Mouse (Mus musculus) megakaryocyte-erythroid progenitor cell, adult 5-6 weeks (primary cell): ENCODE data around the gene Stx6. TPM values are rescaled to one million over a fixed set of nuclear protein-coding genes. Genes with fewer than 3 reads are reported as not detected.

Experiments used
- ATAC-seq: replicated peaks from 2 replicates; pipeline ENCODE4 v1.8.0; 2016; ENCODE audit warnings: mild to moderate bottlenecking, inconsistent platforms; ENCODE audit not compliant: severe bottlenecking, poor library complexity, low FRiP score, low TSS enrichment
- total RNA-seq, 2 experiments: library from RNA; stranded (forward) in 1 of 2; stranded (reverse) in 1 of 2; fragments of 200-1000, 215-1000 nt in 1 of 2; fragments of >200 nt in 1 of 2; fragmentation: Nextera tagmentation in 1 of 2; gene quantifications; 2 replicates each; pipeline ENCODE4 v1.2.3; 2014 to 2017

Stx6 gene
- 12.2 and 24.8 TPM in 2 replicates for total RNA-seq (2014; fragmentation: Nextera tagmentation)
- total RNA-seq (2017): 19.6 and 30.9 TPM in 2 replicates

DNA sequence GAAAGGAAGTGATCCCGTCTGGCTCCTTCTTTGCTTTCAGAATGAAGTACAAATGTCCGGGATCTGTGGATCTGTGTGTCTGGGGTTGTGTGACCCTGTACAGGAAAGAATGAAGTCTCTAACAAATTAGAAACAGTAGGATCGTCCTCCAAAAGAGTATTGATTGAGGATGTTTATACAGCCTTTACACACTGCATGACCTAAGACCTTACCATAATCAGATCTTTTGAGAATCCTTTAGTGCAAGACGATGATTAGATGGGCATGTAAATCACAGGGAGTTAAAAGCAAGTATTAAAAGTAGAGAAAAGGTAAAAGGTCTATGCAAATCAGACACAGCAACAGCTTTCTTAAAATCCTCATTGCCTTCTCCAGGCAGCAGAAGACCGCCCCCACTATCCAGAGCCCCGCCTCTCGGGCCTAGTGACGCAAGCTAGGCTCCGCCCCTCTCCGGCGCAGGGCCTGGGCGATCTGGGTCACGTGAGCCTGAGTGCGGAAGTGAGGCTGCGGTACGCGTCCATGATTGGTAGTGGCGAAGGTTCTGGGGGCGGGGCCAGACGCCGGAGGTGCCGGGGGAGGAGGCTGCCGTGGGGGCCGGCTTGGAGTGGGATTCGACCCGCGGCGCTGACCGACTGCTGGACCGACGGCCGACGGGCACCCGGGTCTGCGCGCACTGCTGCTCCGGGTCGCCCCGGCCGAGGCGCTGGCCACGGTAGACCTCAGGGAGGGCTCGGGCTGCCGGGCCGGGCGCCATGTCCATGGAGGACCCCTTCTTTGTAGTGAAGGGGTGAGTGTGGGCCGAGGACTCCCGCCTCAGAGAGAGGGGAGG is at the start of gene Stx6:
Gene Stx6, plus strand, starts transcription at position 575 of the 829 bp plus-strand sequence.
- ATAC-seq: peak; percentile 100

DNA sequence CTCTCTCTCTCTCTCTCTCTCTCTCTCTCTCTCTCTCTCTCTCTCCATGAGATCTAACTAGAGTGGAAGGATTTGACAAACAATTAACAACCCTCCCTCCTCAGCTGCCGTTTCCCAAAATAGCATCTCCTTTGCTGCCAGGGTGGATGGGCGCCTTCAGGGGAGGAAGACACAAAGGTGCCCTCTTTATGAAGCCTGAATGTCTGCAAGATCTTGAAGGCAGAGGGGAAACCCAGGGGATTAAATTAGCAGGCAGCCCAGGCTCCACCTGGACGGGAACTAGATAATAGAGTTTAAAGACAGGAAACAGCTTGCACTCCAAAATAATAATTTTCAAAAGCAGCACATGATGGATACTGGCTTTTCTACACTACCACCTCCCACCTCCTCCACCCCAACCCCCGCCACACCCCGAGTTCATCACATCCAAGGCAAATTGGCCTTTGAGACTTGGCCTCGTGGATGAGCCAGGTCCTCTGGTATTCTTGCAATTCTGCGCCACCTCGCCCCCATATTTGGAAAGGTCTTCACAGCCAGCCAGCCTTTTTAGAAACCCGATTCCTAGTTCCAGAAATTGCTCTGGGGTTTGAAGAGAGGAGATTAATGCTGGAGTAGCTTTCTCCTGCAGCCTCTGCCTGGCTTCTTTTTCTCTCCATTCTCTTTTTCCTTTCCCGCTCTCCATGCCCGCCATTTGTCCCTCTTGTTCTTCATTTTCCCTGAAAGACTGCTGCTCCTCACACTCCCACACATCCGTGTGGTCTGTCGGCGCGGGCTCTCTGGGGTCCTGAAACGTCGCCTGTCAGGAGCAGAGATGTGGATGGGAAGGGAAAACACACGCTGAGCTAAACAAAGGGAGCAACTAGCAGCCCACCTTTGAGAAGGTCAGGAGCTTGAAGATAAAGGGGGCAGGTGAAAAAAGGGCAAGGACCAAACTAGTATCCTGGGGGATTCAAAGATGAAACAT is 48.8 kb upstream of the Stx6 start:
- no peak for ATAC-seq

DNA sequence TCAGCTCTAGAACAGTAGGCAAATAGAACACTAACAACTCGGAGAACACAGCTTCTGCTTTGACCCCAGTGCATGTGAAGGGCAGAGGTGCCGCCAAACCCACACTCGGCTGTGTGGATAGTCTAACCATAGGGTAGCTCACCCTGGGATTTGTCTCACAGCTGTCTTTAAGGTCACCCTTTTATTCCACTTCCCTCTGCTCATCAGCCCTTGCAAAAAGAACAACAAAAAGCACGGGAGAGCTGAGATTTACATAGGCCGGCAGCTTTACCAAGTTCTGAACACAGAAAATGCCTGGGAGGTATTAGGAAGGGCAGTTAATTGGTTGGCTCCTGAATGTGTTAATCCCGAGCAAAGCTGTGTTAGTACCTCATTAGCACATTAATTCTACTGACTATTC is 47.0 kb upstream of the Stx6 start:
- ATAC-seq: no peak

DNA sequence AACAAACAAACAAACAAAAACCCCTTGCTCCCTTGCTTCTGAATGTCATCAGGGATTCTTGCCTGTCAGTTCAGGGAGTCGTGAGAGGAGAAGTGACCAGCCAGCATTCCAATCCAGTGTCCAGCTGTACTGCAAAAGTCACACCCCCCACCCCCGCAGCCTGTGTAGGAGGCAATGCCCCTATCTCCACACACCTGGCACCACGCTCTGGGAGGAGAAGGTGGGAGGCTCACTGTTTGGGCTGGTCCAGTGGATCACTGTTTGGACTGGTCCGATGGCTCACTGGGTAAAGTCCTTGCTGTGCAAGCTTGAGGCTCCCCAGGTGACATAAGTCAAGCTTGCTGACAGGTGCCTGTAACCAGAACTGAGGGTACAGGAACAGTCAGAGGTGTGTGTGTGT is 46.4 kb upstream of the Stx6 start:
- no peak for ATAC-seq

DNA sequence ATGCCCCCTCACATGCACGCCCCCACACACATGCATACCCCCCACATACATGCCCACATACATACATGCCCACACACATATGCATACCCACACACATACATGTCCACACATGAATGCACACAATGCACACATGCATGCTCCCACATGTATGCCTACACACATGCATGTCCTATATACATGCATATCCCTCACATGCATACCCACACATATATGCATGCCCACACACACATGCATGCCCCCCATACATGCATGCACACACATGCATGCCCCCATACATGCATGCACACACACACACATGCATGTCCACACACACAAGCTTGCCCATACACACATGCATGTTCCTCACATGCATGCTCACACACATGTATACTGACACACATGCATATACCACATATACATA is 45.6 kb upstream of the Stx6 start:
- no peak for ATAC-seq

DNA sequence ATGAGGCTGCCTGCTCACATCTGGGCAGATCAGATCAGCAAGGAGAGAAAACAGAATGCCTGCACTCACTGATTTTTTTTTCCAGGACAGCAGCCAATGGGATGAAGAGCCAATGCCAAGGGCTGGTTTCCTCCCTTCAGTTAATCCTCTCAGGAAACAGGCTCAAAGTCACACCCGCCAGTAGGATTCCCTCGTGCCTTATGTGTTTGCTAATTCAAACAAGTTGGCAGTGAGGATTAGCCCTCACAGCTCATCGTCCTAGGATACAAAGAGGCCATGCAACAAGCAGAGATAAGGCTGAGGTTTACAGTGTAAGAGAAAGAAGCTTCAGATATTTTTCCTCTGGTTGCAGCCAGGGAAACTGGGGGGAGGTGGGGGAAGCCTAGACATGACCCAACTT is 44.6 kb upstream of the Stx6 start:
- peak; percentile 73 for ATAC-seq

DNA sequence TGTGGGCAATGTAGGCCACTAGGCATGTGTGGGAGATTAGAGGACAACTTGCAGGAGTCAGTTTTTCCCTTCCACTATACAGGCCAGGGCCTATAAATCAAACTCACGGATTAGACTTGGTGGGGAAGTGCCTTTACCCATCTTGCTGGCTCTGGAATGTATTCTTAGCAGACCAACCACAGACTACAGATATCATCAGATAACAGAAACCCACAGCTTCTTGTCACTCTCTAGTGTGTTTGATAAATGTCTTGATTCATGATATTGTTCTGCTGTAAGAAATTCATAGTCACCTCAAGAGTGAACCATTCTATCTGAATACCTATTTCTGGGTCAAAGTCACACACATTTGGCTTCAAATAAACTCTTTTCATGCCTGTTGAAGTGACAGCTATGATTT is 38.8 kb upstream of the Stx6 start:
- ATAC-seq: no peak

DNA sequence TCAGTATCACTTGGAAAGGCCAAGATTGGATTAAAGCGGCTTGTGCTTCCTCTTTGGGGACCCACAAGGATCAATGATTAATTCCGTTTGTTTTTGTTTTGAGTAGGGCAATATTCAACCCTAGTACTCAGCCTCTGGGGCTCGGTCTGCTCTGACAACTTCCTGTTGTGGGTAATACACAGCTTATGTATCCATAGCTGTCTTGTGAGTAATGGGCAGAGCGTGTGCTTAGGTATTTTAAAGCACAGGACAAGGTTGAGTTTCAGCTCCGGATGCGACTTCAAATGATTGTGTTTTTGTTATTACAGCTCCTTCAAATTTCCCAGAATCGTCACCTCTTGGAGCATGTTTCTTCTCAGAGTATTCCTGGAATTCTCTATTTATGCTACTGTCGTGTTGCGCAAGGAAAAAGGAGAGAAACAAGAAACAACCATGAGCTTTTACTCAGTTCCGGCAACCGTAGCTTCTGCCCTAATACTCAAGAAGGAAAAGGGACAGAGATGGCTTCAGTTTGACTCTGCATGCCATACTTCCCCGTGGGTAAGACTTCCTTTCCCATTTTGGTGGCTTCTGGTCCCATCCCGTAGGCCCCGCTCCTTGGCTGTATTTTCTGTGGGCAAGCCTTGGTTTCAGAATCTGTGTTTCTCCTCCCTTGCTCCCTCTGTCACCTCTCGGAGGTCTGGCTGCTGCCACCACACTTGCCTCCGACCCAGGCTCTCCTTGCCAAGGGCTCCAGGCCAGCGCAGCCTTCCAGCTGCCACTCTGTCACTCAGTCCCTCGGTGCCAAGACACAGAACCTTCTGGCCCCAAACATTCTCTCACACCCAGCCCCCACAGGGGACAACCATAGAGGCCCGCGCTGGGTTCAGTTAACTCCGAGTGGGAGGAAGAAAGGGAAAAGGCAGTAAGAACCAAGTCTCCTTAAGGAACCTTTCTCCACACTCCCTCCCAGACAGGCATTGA is 36.3 kb upstream of the Stx6 start:
- no peak for ATAC-seq

DNA sequence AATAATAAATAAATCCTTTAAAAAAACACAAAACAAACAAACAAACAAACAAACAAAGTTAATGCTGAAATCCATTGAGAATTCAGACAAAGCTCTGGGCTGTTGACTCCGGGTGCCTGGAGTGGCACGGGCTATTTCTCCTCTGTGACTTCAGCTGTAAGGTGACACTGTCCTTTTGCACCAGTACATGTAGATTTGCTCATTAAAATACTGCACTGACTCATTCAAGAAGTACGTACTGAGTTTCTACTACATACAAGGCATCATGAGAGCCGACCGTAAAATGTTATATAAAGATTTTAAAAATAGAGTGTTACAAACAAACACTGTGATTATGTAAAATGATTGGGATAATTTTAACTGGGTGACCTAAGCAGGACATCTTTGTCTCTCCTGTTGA is 34.1 kb upstream of the Stx6 start:
- no peak for ATAC-seq

DNA sequence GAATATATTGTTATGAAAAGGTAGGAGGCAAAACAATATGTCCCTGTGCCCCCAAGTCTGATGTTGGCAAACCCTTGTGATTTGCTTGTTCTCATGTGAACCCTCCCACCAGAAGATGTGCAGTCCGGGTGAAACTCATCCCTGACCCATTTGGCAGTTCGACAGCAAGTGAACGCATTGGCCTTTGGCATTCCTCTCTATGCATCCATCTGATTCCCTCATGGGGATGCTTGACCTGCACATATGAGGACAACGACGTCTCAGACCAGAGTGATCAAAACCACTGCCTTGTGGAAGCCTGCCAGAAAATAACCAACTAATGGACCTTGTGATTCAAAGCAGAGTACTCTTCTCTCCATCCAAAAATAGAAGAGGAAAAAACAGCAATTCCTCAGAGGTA is 31.8 kb upstream of the Stx6 start:
- no peak for ATAC-seq

DNA sequence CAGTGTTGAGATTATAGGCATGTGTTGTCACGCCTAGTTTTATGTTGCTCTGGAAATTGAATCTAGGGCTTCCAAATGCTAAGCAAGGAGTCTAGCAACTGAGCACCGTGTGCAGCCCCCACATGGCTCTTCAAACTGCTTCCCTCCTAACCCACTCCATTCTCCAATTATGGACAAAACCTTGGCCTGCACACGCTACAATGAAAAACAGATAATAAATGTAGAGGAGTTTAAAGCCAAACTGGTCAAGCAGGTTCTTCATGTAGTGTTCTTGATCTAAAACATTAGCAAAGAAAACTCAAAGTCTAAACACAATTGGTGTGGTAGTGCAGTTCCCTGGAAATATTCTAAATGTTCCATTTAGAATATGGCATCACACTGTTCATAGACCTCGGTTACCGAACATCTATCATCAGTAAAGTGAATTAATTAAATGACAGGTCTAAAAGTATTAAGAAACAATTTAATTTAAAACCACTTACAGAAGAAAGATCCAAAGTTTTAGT is 31.0 kb upstream of the Stx6 start:
- no peak for ATAC-seq

DNA sequence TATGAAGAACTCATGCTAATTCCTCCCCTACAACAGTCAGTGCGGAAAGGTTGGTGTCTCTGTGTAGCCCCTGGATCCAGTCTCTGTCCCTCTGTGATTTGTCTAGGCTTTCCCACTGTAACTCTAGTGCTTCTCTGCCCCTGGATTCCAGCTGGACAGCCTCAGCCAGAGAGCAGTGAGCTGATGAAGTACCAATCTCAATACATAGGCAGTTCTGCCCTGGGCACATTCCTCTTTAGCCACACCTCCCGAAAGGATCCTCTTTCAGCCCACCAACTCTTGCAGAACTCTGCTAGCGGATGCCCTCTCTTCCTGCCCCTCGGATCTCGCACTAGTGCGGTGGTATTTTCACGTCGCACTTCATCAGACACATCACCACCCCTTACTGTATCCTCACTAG is 23.6 kb upstream of the Stx6 start:
- no peak for ATAC-seq

DNA sequence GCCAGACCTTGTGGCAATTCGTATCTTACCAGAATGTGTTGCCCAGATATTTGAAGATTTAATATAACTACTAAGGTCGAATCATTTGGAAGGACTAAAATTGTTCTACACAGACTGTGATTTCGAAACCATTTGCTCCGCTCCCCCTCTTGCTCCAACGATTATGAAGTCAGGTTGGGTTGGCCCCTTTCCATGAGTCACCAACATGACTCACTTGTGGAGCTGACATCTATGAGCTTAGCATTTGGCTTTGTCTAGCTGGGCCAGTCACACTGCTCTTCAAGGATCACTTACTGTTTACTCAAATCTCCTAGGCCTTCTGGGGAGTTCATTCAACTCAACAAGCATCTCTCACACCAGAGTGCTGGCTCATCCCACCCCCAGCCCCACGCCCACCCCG is 19.7 kb upstream of the Stx6 start:
- ATAC-seq: no peak

DNA sequence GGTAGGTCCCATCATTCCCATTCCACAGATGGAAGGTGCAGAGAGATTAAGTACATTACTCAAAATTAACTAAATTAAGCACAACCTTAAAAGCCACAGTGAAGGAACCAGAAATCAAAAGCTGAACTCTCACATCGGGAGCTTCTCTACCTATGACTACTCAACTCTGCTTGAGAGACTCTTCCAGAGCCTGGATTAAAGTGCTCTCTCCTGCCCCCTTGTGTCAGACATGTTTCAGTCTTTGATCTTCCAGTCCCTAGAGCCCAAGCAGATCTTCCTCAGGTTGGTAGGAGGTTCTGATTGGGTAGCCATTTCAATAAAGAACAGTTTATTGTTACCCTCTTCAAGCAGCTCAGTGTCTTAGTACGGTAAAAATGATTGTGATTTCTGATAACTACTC is 18.4 kb upstream of the Stx6 start:
- peak; percentile 94 for ATAC-seq

DNA sequence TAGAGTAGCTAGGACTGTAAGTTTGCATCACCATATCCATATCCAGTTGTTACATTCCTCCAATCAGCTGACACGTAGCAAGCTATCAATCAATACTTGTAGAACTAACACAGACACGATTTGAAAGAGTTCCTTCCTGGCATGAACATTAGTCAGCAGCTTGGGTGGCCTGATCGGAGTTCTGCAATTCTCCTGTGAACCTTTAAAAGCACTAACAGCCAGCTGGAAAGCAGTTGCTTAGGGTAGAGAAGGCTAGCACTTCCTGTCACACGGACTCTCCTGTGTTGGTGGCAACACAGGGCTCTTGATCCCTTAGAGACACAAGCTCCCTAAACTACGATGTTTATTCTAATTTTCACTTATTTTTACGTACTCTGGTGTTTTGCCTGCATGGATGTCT is 12.9 kb upstream of the Stx6 start:
- peak; percentile 46 for ATAC-seq

DNA sequence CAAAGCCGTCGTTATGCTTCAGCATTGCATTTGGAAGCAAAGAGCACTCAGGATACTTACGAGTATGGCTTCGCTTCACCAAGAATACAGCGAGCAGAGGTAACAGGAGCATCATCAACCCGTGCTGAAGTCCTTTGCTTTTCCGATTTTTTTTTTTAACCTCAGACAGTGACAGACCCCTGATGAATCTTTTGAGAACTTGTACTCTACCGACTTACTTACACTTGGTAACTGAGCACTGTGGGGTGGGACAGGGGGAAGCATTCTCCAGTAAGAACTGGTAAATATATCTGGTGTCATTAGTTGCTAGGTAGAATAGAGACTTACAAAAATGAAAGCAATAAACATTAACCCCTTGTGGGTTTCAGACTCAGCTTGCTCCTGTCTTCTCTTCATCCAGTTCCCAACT is 11.9 kb upstream of the Stx6 start, which contains the start of gene Mr1:
Gene Mr1, minus strand, starts transcription at position 243 of the 409 bp plus-strand sequence.
- ATAC-seq: peak; percentile 98

DNA sequence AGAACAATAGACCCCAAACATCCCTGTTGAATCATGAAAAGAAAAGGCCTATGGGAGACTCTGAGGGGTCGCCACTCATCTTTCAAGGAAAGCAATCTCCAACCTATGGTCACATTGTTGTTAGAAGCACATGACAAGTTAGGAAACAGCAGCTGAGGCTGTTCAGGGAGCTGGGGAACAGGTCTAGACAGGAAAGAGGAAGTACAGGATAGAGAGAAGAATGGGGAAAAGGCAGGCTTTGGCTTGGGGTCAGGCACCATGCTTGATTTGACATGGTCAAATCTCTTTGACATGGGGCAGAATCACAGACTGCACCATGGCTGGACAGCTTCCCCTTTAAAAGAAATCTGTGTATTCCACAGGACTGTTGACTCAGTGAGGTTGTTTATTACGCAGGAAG is 11.3 kb upstream of the Stx6 start:
- no peak for ATAC-seq

DNA sequence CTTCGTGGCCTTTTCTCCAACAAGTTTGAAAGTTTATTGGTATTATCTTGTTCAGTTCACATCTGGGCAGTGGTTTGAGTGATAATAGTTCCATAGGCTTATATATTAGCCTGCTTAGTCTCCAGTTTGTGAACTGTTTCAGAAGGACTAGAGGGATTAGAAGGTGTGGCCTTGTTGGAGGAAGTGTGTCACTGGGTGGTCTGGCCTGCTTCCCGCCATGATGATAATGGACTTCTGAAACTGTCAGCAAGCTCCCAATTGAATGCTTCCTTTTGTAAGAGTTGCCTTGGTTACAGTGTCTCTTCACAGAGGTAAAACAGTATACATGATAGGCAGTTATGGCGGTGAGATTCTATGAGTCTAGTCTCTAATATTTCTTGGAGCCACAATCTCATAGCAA is 9.1 kb upstream of the Stx6 start:
- ATAC-seq: no peak

DNA sequence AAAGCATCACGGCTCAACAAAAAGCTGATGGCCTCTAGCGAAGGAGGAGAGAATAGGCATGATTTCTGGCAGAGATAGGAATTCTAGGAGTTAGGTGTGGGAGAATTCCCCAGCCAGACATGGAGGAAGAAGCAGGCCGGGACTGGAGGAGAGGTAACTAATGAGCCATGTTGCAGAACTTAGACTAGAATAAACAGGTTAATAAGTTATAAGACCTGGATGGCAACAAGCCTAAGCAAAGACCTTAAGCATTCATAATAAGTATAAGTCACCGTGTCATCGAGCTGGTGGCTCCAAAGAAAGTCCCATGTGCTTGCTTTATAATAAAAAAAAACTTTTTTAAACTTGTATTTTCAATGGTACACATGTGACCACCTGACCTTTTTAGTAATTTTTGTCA is 7.7 kb upstream of the Stx6 start:
- ATAC-seq: no peak
